Mouse (Mus musculus): Measurements from ENCODE around the gene Szt2. TPM values are rescaled to one million over a fixed set of nuclear protein-coding genes. Genes with fewer than 3 reads are reported as not detected.

Szt2 gene
- 4.6 and 5.5 TPM in 2 replicates for polyA plus RNA-seq (2015; fragmentation: Nextera tagmentation; extraction: Ambion mirVana)

DNA sequence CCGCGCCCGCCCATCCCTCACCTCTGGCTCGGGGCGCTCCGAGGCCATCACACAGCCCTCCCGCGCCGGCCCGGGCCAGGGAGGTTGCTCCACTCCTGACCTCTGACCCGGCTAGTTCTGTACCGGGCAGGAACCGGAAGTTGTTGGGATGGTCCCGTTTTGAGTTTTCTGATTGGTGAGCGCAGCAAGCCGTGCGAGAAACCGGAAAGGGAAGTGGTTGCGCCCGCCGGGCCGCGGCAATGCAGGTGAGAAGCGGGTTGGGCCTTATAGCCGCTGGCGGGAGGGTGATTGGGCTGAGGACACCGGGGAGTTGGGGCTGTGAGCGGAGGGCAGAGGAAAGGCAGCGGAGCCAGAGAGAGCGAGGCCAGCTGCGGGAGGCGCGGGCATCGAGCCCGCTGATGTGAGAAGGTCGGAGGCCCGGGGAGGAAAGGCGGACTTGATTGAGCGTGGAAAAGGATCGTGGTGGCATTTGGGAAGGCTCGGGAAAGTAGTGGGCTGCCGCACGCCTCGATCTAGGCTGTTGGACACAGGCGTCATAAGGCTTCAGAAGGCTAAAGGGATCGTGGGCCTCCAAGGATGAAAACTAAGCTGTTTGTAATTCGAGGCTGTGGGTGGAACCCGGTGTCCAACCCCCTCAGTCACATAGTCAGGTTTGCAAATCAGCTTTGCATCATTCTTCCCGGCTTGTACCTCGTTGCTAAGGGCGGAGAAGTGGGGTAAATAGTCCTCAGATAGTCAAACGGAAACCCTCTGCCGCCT lies at the start of gene Szt2, which contains the start of gene Med8:
TSS of gene Szt2 (minus strand) at position 132 of the 759 bp plus-strand sequence.
TSS of gene Med8 (plus strand) at position 196 of the 759 bp plus-strand sequence.
- under 1% methylated on average over 53 of the region's 53 CpGs for WGBS
- Histone ChIP-seq H3K27ac (peak within 1 kb of the TSS; percentile 65), H3K9me3 (replicated peaks) (no peaks in the 10 kb centered on the region), H3K27me3 (no peaks in the 10 kb centered on the region), H3K9ac (peak within 1 kb of the TSS; percentile 85), H3K4me2 (peak within 1 kb of the TSS; percentile 81), H3K4me1 (replicated peaks) (peaks cover 17% of the 10 kb centered on the region), H3K36me3 (peaks cover 45% of the 10 kb centered on the region), H3K4me3 (peak within 1 kb of the TSS; percentile 71)
- ATAC-seq (replicated peaks; ENCODE audit: insufficient number of reproducible peaks, insufficient read depth, low FRiP score, low read depth): peak; percentile 93

DNA sequence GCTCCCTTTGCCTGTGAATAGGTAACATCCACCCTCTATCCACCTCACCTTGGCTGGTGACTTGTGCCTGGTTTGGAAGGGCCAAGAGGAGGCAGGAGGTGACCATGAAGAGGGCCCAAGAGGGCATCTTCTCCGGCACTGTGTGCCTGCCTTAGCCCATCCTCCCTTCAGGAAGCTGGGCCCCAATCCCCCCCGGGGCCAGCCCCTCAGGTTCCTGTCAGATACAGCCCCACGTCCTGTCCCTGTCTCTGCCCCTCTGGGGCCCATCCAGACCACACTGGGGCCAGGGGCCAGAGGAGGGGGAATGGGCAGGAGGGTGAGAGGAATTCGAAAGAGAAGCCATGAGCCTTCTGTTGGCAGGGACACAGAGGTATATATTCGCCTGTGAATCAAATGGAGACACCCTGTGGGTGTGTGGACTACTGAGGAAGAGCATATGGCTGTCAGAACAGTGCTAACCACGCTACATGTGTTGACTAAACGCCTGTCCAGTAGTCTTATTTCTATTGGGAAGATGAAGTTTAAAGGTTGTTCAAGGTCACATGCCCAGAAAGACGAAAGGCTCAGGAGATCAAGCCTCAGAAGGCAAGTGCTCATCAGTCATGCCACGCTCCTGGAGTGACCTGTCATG lies 48.4 kb upstream of the Szt2 start, which contains the start of gene Mpl:
TSS of gene Mpl (minus strand) at position 169 of the 631 bp plus-strand sequence.
- Histone ChIP-seq H3K36me3 (no peaks in the 10 kb centered on the region), H3K27ac (no peak within 1 kb of the TSS), H3K4me3 (no peak within 1 kb of the TSS), H3K9ac (no peak within 1 kb of the TSS), H3K27me3 (no peaks in the 10 kb centered on the region), H3K4me2 (no peak within 1 kb of the TSS), H3K9me3 (replicated peaks) (no peaks in the 10 kb centered on the region), H3K4me1 (replicated peaks) (no peaks in the 10 kb centered on the region)
- ATAC-seq (replicated peaks; ENCODE audit: insufficient number of reproducible peaks, insufficient read depth, low FRiP score, low read depth): no peak
- 60% methylated on average over 9 of the region's 9 CpGs for whole genome bisulfite sequencing

DNA sequence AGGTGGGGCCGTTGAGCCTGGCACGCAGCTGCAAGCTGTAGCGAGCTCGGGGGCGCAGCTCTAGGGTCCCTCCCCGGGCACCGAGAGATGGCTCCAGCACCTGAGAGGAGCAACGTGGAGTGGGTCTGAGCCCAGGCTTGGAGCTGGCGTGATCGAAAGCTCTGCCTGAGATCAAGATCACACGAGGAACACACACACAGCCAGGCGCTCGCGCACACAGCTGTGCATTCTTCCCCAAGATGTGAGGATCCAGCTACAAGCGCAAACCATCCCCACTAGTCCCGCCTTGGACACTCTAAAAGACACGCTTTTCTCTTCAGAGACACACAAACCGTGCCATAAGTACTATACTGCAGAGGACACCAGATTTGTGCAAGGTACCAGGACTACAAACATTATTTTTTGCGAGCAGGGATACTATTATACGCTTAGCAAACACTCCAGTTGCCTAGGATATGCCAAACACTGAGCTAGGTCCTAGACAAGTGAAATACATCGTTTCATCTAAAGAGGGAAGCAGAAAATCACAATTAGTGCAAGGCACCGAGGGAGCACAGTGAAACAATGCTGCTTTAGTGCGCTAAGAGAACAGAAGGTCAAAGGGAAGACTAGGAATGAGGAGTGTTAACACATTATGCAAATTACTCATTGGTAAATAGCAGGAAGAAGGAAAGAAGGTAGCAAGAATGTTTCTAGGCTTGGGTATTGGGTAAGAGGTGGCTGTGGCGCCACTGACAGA lies 37.5 kb upstream of the Szt2 start:
- H3K9ac ChIP-seq: peak overlapping the region; percentile 48
- H3K36me3 ChIP-seq: no peaks in the 10 kb centered on the region
- H3K9me3 ChIP-seq (replicated peaks): no peaks in the 10 kb centered on the region
- peak overlapping the region; percentile 77 for H3K4me2 ChIP-seq
- H3K27ac ChIP-seq: no peak overlapping the region
- no peak for ATAC-seq (replicated peaks; ENCODE audit: insufficient number of reproducible peaks, insufficient read depth, low FRiP score, low read depth)
- peaks cover 11% of the 10 kb centered on the region for H3K4me1 ChIP-seq (replicated peaks)
- H3K4me3 ChIP-seq: peak overlapping the region; percentile 43
- WGBS: 33% methylated on average over 24 of the region's 24 CpGs
- peaks cover 8% of the 10 kb centered on the region for H3K27me3 ChIP-seq

DNA sequence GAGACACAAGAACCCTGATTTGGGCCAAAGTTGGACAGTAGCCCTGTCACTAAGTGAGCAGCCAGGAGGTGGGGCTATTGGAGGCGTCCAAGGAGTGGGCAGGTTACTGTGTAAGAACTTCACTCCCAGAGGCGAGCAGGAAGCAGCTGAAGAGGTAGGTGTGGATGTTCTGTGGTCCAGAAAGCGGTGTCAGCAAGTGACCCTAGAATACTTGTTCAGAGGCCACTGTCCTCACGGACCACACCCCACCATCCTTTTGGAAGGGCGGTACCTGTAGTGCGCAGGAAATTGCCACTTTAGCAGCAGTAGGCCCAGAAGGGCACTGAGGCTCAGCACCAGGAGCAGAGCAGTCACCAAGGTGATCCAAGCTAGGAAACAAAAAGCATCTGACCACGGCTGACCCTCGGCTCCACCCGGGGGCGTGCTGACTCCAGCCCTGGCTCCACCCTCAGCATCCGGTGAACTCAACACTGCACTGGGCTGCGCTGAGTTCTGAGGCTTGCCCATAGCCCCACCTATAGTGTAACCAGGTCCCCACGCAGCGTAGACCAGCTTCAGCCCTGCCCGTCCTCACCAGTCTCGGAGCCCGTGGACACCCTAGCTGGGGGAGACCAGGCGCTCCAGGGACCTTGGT lies 36.8 kb upstream of the Szt2 start:
- Histone ChIP-seq H3K9me3 (replicated peaks) (no peaks in the 10 kb centered on the region), H3K4me2 (peak overlapping the region; percentile 77), H3K4me3 (peak overlapping the region; percentile 43), H3K9ac (peak overlapping the region; percentile 48), H3K27me3 (peaks cover 8% of the 10 kb centered on the region), H3K4me1 (replicated peaks) (peaks cover 11% of the 10 kb centered on the region), H3K27ac (no peak overlapping the region), H3K36me3 (no peaks in the 10 kb centered on the region)
- peak; percentile 64; the same call in 1 of the 2 replicates for ATAC-seq (replicated peaks; ENCODE audit: insufficient number of reproducible peaks, insufficient read depth, low FRiP score, low read depth)
- WGBS: 17% methylated on average over 18 of the region's 18 CpGs

DNA sequence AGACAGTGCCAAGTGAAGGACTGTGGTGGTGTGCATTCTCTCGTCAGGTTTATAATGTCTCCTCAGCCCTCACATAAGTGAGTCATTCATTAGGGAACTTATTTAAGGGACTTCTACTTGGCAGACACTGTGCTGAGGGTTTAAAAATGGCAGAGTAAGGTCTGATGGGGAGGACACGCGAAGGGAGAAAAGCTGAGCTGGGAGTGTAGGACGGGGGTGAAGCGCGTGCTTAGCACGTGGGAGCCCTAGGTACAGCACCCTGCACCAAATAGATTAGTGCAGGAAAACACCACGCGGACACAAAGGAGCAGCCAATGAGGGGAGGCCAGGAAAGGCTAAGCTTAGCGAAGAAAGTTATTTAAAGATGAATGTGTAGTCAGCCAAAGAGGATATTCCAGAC lies 36.0 kb upstream of the Szt2 start:
- Histone ChIP-seq H3K4me1 (replicated peaks) (peaks cover 11% of the 10 kb centered on the region), H3K9me3 (replicated peaks) (no peaks in the 10 kb centered on the region), H3K27ac (no peak overlapping the region), H3K9ac (no peak overlapping the region), H3K36me3 (no peaks in the 10 kb centered on the region), H3K27me3 (peaks cover 5% of the 10 kb centered on the region; the same call in 1 of the 2 replicates), H3K4me2 (no peak overlapping the region), H3K4me3 (no peak overlapping the region)
- WGBS: 66% methylated on average over 10 of the region's 10 CpGs
- no peak for ATAC-seq (replicated peaks; ENCODE audit: insufficient number of reproducible peaks, insufficient read depth, low FRiP score, low read depth)

DNA sequence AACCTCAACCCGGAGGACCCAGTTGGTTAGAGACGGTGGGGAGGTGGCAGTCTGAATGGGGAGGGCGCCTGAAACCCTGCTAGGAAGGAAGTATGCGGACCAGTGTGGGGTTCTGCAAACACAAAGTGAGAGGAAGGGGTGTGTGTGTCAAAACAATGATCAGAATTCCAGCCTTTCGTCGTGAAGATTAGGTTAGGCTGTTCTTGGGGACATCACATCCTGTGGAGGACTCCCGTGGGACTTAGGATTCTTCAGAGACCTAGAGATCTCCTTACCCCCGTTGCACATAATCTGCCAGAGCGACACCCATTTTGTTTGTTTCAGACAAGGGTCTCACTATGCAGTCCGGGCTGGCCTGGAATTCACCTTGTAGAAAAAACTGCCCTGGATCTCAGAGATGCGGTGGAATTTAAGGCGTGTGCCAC lies 28.8 kb upstream of the Szt2 start:
- 4% methylated on average over 12 of the region's 12 CpGs for WGBS
- Histone ChIP-seq H3K27ac (peak overlapping the region; percentile 94), H3K4me3 (peak overlapping the region; percentile 69), H3K36me3 (peaks cover 21% of the 10 kb centered on the region), H3K9me3 (replicated peaks) (no peaks in the 10 kb centered on the region), H3K4me2 (peak overlapping the region; percentile 97), H3K27me3 (no peaks in the 10 kb centered on the region), H3K9ac (peak overlapping the region; percentile 58), H3K4me1 (replicated peaks) (peaks cover 47% of the 10 kb centered on the region)
- ATAC-seq (replicated peaks; ENCODE audit: insufficient number of reproducible peaks, insufficient read depth, low FRiP score, low read depth): 0 out of 2 replicates have a peak, but pooled peaks have one; percentile 29

DNA sequence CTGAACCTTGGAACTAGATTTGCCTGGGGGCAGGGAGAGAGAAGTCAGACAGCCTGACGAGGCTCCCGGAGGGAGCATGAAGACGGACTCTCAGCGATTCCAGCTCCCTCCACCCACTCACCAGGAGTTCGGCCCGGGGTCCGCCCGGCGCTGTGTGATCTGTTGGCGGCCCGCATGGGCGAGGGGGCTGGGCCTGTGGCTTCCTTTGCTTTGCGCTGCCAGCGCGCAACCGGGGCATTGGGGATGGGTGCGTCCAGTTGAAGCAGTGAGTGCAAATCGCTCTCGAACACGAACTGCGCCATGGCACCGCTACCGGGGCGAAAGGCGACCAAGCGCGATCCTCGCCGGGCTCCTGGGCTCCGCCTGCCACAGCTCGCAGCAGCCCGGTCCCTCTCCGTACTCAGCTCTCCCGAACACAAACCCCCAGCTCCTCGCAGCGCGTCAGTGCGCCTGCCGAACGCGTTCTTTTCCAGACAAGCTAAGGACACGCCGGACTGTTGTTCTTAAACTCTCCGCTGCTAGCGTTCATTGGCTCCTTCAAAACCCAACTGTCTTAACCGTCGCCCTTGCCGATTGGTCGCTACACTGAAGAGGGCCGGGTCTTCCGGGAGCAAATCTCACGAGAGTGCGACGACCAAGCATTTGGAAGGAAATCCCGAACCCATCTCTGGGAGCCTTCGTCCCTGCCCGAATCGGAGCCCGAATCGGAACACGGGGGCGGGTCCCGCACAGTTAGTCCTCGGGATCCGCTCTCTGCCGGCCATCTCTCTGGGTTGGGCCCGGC lies 27.9 kb upstream of the Szt2 start, which contains the start of gene Cdc20:
TSS of gene Cdc20 (minus strand) at position 533 of the 784 bp plus-strand sequence.
- Histone ChIP-seq H3K27ac (peak within 1 kb of the TSS; percentile 94), H3K36me3 (peaks cover 29% of the 10 kb centered on the region), H3K9ac (peak within 1 kb of the TSS; percentile 73), H3K4me1 (replicated peaks) (peaks cover 48% of the 10 kb centered on the region), H3K4me3 (peak within 1 kb of the TSS; percentile 69), H3K4me2 (peak within 1 kb of the TSS; percentile 97), H3K27me3 (no peaks in the 10 kb centered on the region), H3K9me3 (replicated peaks) (no peaks in the 10 kb centered on the region)
- under 1% methylated on average over 67 of the region's 67 CpGs for WGBS
- peak; percentile 95 for ATAC-seq (replicated peaks; ENCODE audit: insufficient number of reproducible peaks, insufficient read depth, low FRiP score, low read depth)

DNA sequence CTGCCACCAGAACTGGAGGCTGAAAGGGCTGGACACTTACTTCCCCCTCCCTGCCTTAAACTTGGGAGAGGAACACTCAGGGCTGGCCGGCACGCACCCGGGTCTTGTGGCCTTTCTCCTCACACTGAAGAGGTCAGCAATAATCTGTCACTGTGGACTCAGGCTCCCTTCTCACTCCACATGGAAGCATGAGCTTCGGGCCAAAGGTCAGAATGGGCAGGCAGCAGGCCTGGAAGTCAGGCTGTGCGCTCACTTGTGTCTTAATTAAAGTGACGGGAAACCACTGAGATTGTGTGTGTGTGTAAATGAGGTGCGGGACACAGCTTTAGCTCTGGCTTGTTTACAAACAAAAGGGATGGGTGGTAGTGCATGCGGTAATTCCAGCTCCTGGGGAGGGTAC lies 23.3 kb upstream of the Szt2 start:
- no peak overlapping the region for H3K9ac ChIP-seq
- no peak overlapping the region for H3K27ac ChIP-seq
- no peak for ATAC-seq (replicated peaks; ENCODE audit: insufficient number of reproducible peaks, insufficient read depth, low FRiP score, low read depth)
- H3K36me3 ChIP-seq: peaks cover 42% of the 10 kb centered on the region
- H3K4me2 ChIP-seq: no peak overlapping the region
- no peaks in the 10 kb centered on the region for H3K9me3 ChIP-seq (replicated peaks)
- no peak overlapping the region for H3K4me3 ChIP-seq
- peaks cover 61% of the 10 kb centered on the region for H3K4me1 ChIP-seq (replicated peaks)
- 77% methylated on average over 8 of the region's 8 CpGs for WGBS
- H3K27me3 ChIP-seq: no peaks in the 10 kb centered on the region

DNA sequence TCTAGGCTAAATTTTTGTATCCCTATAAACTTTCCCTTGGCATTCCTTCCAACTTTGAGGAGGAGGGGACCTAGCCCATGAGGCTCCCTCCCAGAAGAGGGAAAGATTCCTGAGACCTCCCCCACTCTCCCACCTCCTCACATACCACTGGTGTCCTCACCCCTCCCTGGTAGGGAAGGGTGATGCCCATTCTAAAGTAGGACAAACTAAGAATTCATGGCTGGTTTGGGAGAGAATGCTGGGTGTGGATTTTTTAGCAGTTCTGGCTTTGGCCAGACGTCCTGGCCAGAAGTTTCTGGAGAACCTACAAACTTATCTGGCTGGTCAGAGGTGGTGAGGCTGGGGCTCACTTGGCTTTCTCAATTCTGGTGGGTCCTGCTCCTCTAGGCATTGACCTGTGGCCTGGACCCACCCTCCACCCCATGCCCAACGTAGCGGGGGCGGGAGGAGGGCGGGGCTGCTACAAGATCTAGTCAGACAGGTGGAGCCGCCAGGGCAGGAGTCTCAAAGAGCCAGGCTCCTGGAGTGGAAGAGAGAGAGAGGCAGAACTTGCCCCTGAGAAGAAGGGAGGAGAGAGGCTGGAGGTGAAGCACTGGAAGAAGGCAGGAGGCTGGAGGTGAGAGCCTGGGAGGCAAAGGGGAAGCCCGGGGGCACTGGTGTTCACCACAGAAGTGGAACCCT lies 20.3 kb upstream of the Szt2 start:
- Histone ChIP-seq H3K4me3 (peak overlapping the region; percentile 92), H3K9ac (peak overlapping the region; percentile 91; the same call in 1 of the 2 replicates), H3K27ac (peak overlapping the region; percentile 89), H3K36me3 (peaks cover 37% of the 10 kb centered on the region), H3K4me2 (peak overlapping the region; percentile 93), H3K9me3 (replicated peaks) (no peaks in the 10 kb centered on the region), H3K4me1 (replicated peaks) (peaks cover 41% of the 10 kb centered on the region), H3K27me3 (no peaks in the 10 kb centered on the region)
- ATAC-seq (replicated peaks; ENCODE audit: insufficient number of reproducible peaks, insufficient read depth, low FRiP score, low read depth): no peak
- 49% methylated on average over 7 of the region's 7 CpGs for WGBS

Data from heart, embryonic 15.5 days (tissue).